Mouse (Mus musculus) spleen, adult 18-20 months (tissue): ENCODE data around the gene Adgrg6.

Source experiments
- DNase-seq, 2 experiments: peaks; one replicate each; pipeline ENCODE4 v3.0.0; 2022; ENCODE audit warnings: mixed read lengths in 2 of 2

The Adgrg6 gene

DNA sequence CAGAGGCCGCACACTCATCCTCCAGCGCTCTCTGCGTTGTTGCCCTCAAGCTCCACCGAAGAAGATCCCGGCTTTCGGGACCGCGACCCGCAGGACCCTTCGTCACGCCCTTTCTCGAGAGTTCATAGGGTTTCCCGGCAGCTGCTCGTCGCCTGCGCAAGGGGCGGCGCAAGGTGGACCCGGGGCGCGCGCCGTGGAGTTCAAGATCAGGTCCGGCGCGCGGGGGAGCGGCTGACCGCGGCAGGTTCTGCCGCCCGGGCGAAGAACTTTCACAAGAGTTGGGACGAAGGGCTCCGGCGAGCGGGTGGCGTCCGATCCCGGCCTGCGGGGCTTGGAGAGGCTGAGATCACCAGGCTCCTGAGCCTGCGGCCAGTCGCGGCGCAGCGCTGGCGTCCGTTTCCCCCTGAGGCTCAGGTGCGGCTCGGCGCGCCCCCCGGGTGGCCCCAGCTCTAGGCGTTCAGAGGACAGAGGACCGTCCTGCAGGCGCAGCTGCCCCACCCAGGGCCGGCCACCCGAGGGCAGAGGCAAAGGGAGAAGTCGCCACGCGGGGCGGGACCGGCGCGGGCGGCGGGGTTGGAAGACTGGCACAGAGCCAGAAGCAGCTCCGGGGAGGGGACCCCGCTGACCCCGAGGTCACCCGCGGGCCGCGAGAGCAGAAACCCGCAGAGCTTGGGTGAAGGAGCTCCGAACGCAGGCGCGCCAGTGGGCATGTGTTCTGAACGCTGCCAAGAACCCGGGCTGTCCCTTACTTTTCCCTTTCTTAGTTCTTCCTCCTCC, at the start of gene Adgrg6:
Adgrg6 (minus strand) TSS at position 719 of the 777 bp plus-strand sequence.
- DNase-seq = peak; percentile 16 to 23

- DNase-seq = no peak
These were observed 46.8 kb upstream of the Adgrg6 start for GRCm38 (mm10) chr10:14592215-14592614.

- no peak for DNase-seq
These were observed 45.4 kb upstream of the Adgrg6 start for GRCm38 (mm10) chr10:14590816-14591215.

GRCm38 (mm10) chr10:14589667-14590066, 44.2 kb upstream of the Adgrg6 start:
- DNase-seq = no peak

- no peak for DNase-seq
These were observed 38.0 kb upstream of the Adgrg6 start for GRCm38 (mm10) chr10:14583496-14583895.

GRCm38 (mm10) chr10:14574255-14574654, 28.8 kb upstream of the Adgrg6 start:
- DNase-seq = no peak

- no peak for DNase-seq
These were observed 25.7 kb upstream of the Adgrg6 start for GRCm38 (mm10) chr10:14571143-14571542.

DNA sequence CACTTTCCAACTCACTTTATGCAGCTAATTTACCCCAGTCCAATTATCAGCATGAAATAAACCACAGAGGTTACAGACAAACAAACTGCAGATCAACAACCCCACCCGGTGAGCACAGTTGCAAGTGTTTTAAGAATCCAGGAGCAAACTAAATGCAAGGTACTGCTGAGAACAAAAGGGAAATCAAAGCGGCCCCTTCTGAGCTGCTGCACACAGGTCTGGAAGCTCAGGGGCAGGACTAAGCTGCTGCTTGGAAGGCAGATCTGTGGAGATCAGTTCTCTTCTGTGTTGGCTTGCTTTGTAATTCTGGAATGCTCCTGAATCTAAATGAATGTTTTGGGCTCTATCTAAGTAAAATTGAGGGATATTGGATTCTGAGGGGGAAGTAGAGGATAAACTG, 25.2 kb upstream of the Adgrg6 start:
- DNase-seq = no peak

GRCm38 (mm10) chr10:14546111-14546551, 672 bp upstream of the Adgrg6 start:
- no peak for DNase-seq

- no peak for DNase-seq
These were observed 885 bp downstream of the Adgrg6 start for GRCm38 (mm10) chr10:14544608-14544940.

GRCm38 (mm10) chr10:14543511-14544067, 1.9 kb downstream of the Adgrg6 start:
- no peak for DNase-seq

- no peak for DNase-seq
These were observed 8.4 kb downstream of the Adgrg6 start for GRCm38 (mm10) chr10:14537102-14537501.

GRCm38 (mm10) chr10:14531090-14531489, 14.4 kb downstream of the Adgrg6 start:
- DNase-seq = no peak

GRCm38 (mm10) chr10:14530670-14531069, 14.8 kb downstream of the Adgrg6 start:
- DNase-seq = no peak

GRCm38 (mm10) chr10:14527765-14528164, 17.7 kb downstream of the Adgrg6 start:
- DNase-seq = no peak

- DNase-seq = no peak
These were observed 22.7 kb downstream of the Adgrg6 start for GRCm38 (mm10) chr10:14522729-14523128.

GRCm38 (mm10) chr10:14520912-14521675, 24.4 kb downstream of the Adgrg6 start:
- no peak for DNase-seq

- DNase-seq = no peak
These were observed 27.6 kb downstream of the Adgrg6 start for GRCm38 (mm10) chr10:14517909-14518308.

DNA sequence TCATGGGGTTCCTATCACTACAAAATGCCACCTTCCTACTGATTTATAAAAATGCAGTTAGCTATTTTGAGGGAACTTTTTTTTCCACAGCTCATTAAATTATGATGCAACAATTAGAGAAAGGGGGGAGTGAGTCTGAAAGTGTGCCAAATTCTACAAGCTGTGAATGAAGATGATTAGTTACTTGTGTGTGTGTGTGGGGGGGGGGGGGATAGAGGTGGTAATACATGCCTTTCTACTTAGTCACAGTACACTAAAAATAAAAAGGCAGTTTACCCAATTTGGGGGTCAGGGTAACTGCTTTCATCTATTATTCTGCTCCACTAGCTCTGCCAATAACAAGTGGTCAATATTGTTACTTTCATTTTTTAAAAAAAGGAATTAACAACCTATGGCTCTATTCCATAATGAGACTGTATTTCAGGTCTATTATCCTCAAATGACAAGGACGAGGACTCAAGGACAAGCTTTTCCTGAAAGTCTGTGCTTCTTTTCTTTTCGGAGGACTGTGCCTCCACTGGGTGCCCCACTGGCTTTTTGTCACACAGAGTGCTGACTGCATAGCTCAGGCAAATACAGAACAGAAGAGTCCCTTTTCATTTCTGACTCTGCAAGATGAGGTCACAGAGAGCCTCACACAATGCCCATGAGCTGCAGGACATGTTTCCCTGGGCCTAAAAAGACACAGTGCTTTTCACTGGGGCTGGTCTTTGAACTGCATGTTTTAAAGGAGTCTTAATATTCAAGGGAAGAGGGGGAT, 33.4 kb downstream of the Adgrg6 start:
- no peak for DNase-seq

- no peak for DNase-seq
These were observed 34.3 kb downstream of the Adgrg6 start for GRCm38 (mm10) chr10:14511157-14511556.

DNA sequence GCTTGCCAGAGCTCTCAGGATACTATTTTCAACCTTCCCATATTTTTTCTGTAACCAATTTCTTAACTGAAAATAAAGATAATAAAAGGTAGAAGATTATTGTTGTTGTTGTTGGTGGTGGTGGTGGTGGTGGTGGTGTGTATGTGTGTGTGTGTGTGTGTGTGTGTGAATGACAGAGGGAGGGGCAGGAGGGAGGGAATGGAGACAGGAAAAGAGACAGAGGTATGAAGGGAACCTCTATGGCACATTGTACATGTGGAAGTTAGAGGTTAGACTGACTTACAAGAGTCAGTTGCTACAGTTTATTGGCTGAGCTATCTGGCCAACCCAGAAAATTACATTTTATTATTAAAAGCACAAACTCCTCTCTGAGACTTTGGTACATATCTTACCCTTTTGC, 49.8 kb downstream of the Adgrg6 start:
- no peak for DNase-seq

DNA sequence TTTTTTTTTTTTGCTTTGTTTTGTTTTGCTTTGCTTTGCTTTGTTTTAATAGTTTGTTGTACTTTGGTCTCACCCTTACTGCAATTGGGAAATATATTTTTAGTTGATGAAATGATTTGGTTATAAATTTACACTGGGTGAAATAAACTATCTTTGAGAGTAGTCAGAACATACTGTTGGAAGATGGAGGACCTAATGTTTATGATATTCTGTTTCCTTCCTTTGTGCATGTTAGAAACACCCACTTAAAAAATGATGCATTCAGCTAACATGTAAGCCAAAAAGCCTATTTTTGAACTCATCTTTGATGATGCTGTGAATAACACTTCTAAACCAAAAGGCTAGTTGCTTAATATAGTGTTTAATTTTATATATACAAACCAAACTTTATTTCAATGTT, 50.3 kb downstream of the Adgrg6 start:
- no peak for DNase-seq

GRCm38 (mm10) chr10:14491838-14492237, 53.6 kb downstream of the Adgrg6 start:
- DNase-seq = no peak
